Mouse (Mus musculus): ENCODE data around the gene Taf15. TPM values are rescaled to one million over a fixed set of nuclear protein-coding genes. Genes with fewer than 3 reads are reported as not detected.

Gene Taf15
- polyA plus RNA-seq, 1 experiment: 44.6 TPM

DNA sequence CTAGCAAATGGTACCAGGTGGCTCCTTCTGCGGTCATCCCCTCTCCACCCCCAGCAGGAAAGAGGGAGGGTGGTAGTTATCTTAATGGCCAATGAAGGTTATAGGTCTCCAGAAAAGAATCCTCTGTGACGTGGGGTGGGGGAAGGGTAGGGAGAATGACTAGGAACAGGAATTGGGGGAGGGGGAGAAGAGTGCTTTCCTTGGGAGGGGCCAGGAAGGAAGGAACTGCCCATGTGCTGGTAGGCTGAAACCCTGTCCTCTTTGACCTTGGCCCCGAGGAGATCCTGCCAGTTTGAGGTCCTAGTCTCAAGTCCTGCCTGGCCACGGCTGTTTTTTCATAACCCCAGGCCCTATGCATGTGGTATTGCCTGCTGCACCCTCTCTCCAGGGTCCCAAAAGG is 23.6 kb upstream of the Taf15 start:
- H3K79me3 ChIP-seq (ENCODE audit: low read depth): no peaks in the 10 kb centered on the region
- H3K36me3 ChIP-seq (ENCODE audit: control insufficient read depth, insufficient read depth): no peaks in the 10 kb centered on the region
- H3K4me3 ChIP-seq (ENCODE audit: insufficient read depth, poor library complexity, severe bottlenecking): no peak overlapping the region
- TF ChIP-seq MYOD1 (IDR thresholded peaks at IDR 0.05; ENCODE audit: control insufficient read depth, insufficient read length, low read depth) (no peak), FOSL1 (IDR thresholded peaks at IDR 0.05; ENCODE audit: insufficient read depth, low read length, poor library complexity, severe bottlenecking) (no peak), MYOG (IDR thresholded peaks at IDR 0.05; ENCODE audit: control insufficient read depth, extremely low read depth, insufficient read length) (no peak), MAX (IDR thresholded peaks at IDR 0.05) (no peak), CTCF (IDR thresholded peaks at IDR 0.05; ENCODE audit: control insufficient read depth, insufficient read depth, insufficient read length) (no peak), USF1 (IDR thresholded peaks at IDR 0.05; ENCODE audit: low read depth) (no peak)
- H3K79me2 ChIP-seq (ENCODE audit: control insufficient read depth, insufficient read depth): no peaks in the 10 kb centered on the region
- no peak overlapping the region for H3ac ChIP-seq (ENCODE audit: control insufficient read depth, insufficient read length, low read depth)
- H3K27me3 ChIP-seq (ENCODE audit: control insufficient read depth, insufficient read depth, insufficient read length): no peaks in the 10 kb centered on the region

- Histone ChIP-seq H3K36me3 (ENCODE audit: control insufficient read depth, insufficient read depth) (no peaks in the 10 kb centered on the region), H3K79me3 (ENCODE audit: low read depth) (no peaks in the 10 kb centered on the region), H3K27me3 (ENCODE audit: control insufficient read depth, insufficient read depth, insufficient read length) (no peaks in the 10 kb centered on the region), H3K79me2 (ENCODE audit: control insufficient read depth, insufficient read depth) (no peaks in the 10 kb centered on the region), H3K4me3 (ENCODE audit: insufficient read depth, poor library complexity, severe bottlenecking) (no peak overlapping the region), H3ac (ENCODE audit: control insufficient read depth, insufficient read length, low read depth) (no peak overlapping the region)
- TF ChIP-seq CEBPB (IDR thresholded peaks at IDR 0.05; ENCODE audit: low read depth) (no peak), FOSL1 (IDR thresholded peaks at IDR 0.05; ENCODE audit: insufficient read depth, low read length, poor library complexity, severe bottlenecking) (no peak), USF1 (IDR thresholded peaks at IDR 0.05; ENCODE audit: low read depth) (no peak), CTCF (IDR thresholded peaks at IDR 0.05; ENCODE audit: control insufficient read depth, insufficient read depth, insufficient read length) (no peak), MAX (IDR thresholded peaks at IDR 0.05) (no peak), MYOD1 (IDR thresholded peaks at IDR 0.05; ENCODE audit: control insufficient read depth, insufficient read length, low read depth) (no peak), MYOG (IDR thresholded peaks at IDR 0.05; ENCODE audit: control insufficient read depth, extremely low read depth, insufficient read length) (no peak)
Observed at GRCm38 (mm10) chr11:83450550-83450949, 22.3 kb upstream of the Taf15 start.

GRCm38 (mm10) chr11:83451281-83451680 is 21.6 kb upstream of the Taf15 start:
- no peak for TF ChIP-seq MAX (IDR thresholded peaks at IDR 0.05)
- no peak for TF ChIP-seq MYOG (IDR thresholded peaks at IDR 0.05; ENCODE audit: control insufficient read depth, extremely low read depth, insufficient read length)
- no peak for TF ChIP-seq USF1 (IDR thresholded peaks at IDR 0.05; ENCODE audit: low read depth)
- TF ChIP-seq CEBPB (IDR thresholded peaks at IDR 0.05; ENCODE audit: low read depth): no peak
- no peak for TF ChIP-seq MYOD1 (IDR thresholded peaks at IDR 0.05; ENCODE audit: control insufficient read depth, insufficient read length, low read depth)
- no peak for TF ChIP-seq CTCF (IDR thresholded peaks at IDR 0.05; ENCODE audit: control insufficient read depth, insufficient read depth, insufficient read length)
- no peak for TF ChIP-seq FOSL1 (IDR thresholded peaks at IDR 0.05; ENCODE audit: insufficient read depth, low read length, poor library complexity, severe bottlenecking)
- H3K79me3 ChIP-seq (ENCODE audit: low read depth): no peaks in the 10 kb centered on the region
- no peaks in the 10 kb centered on the region for H3K79me2 ChIP-seq (ENCODE audit: control insufficient read depth, insufficient read depth)
- no peak overlapping the region for H3K4me3 ChIP-seq (ENCODE audit: insufficient read depth, poor library complexity, severe bottlenecking)
- H3K36me3 ChIP-seq (ENCODE audit: control insufficient read depth, insufficient read depth): no peaks in the 10 kb centered on the region
- no peak overlapping the region for H3ac ChIP-seq (ENCODE audit: control insufficient read depth, insufficient read length, low read depth)
- H3K27me3 ChIP-seq (ENCODE audit: control insufficient read depth, insufficient read depth, insufficient read length): no peaks in the 10 kb centered on the region

DNA sequence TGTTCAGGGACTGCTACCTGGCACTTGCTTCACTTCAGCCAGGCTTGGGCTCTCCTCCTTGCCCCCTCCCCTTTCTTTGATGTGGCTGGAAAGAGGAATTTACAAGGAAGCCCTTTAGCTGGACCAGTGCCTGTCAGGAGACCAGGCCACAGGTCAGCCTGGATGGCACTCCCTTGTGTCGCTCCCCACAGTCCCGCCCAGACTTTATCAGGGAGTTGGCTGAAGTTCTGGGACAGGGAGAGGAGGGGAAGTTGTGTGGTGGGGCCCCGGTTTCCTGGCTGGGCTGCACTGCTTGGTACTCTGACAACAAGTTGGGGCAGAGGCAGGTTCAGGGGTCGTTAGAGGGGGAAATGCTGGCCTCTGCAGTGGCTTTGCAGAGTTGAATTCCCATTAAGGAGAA is 18.3 kb upstream of the Taf15 start:
- H3K4me3 ChIP-seq (ENCODE audit: insufficient read depth, poor library complexity, severe bottlenecking): no peak overlapping the region
- H3ac ChIP-seq (ENCODE audit: control insufficient read depth, insufficient read length, low read depth): no peak overlapping the region
- no peaks in the 10 kb centered on the region for H3K27me3 ChIP-seq (ENCODE audit: control insufficient read depth, insufficient read depth, insufficient read length)
- no peaks in the 10 kb centered on the region for H3K79me3 ChIP-seq (ENCODE audit: low read depth)
- no peak for TF ChIP-seq CEBPB (IDR thresholded peaks at IDR 0.05; ENCODE audit: low read depth)
- TF ChIP-seq MYOG (IDR thresholded peaks at IDR 0.05; ENCODE audit: control insufficient read depth, extremely low read depth, insufficient read length): no peak
- TF ChIP-seq USF1 (IDR thresholded peaks at IDR 0.05; ENCODE audit: low read depth): no peak
- no peak for TF ChIP-seq FOSL1 (IDR thresholded peaks at IDR 0.05; ENCODE audit: insufficient read depth, low read length, poor library complexity, severe bottlenecking)
- H3K79me2 ChIP-seq (ENCODE audit: control insufficient read depth, insufficient read depth): no peaks in the 10 kb centered on the region
- no peaks in the 10 kb centered on the region for H3K36me3 ChIP-seq (ENCODE audit: control insufficient read depth, insufficient read depth)

DNA sequence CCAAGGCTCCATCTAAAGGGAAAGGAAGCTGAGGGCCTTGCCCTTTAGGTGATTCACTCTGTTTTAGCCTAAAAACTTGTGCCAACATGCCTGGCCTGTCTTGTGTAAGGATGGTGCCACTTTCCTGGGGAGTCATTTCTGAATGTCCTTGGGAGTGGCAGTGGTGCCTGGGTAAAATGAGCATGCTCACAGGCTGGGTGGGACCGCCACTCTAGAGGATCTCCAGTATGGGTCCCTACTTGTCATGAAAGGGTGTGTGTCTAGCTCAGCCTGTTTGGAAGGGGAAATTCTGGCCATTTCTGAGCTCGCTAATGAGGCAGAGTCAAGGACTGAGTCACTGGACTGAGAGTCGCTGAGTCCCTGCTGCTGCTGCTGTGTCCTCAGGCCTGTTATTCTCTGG is 17.3 kb upstream of the Taf15 start:
- Histone ChIP-seq H3ac (ENCODE audit: control insufficient read depth, insufficient read length, low read depth) (no peak overlapping the region), H3K79me2 (ENCODE audit: control insufficient read depth, insufficient read depth) (no peaks in the 10 kb centered on the region), H3K27me3 (ENCODE audit: control insufficient read depth, insufficient read depth, insufficient read length) (no peaks in the 10 kb centered on the region), H3K4me3 (ENCODE audit: insufficient read depth, poor library complexity, severe bottlenecking) (no peak overlapping the region), H3K79me3 (ENCODE audit: low read depth) (no peaks in the 10 kb centered on the region), H3K36me3 (ENCODE audit: control insufficient read depth, insufficient read depth) (no peaks in the 10 kb centered on the region)
- TF ChIP-seq FOSL1 (IDR thresholded peaks at IDR 0.05; ENCODE audit: insufficient read depth, low read length, poor library complexity, severe bottlenecking): no peak

DNA sequence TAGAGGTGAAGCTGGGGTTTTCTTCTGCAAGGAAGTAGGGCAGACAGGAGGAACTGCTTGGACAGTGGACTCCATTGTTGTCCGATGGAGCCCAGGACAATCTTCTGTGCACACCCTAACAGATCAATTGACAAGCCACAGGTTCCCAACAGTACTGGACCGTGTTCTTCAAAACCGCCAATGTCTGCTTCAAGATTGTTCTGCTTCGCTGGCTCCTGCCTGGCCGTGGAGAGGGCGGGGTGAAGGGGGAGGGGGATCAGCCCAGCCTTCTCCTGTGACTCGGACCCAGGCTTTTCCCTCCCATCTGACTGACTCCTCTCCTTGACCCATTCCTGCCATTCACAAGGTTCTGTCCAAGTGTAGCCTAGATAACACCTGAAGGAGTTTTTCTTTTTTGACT is 15.6 kb upstream of the Taf15 start:
- Histone ChIP-seq H3K79me2 (ENCODE audit: control insufficient read depth, insufficient read depth) (no peaks in the 10 kb centered on the region), H3K27me3 (ENCODE audit: control insufficient read depth, insufficient read depth, insufficient read length) (no peaks in the 10 kb centered on the region), H3ac (ENCODE audit: control insufficient read depth, insufficient read length, low read depth) (no peak overlapping the region), H3K36me3 (ENCODE audit: control insufficient read depth, insufficient read depth) (no peaks in the 10 kb centered on the region), H3K4me3 (ENCODE audit: insufficient read depth, poor library complexity, severe bottlenecking) (no peak overlapping the region), H3K79me3 (ENCODE audit: low read depth) (no peaks in the 10 kb centered on the region)
- TF ChIP-seq MAX (IDR thresholded peaks at IDR 0.05) (no peak), MYOD1 (IDR thresholded peaks at IDR 0.05; ENCODE audit: control insufficient read depth, insufficient read length, low read depth) (no peak), MYOG (IDR thresholded peaks at IDR 0.05; ENCODE audit: control insufficient read depth, extremely low read depth, insufficient read length) (no peak), CEBPB (IDR thresholded peaks at IDR 0.05; ENCODE audit: low read depth) (no peak), USF1 (IDR thresholded peaks at IDR 0.05; ENCODE audit: low read depth) (no peak), CTCF (IDR thresholded peaks at IDR 0.05; ENCODE audit: control insufficient read depth, insufficient read depth, insufficient read length) (no peak), FOSL1 (IDR thresholded peaks at IDR 0.05; ENCODE audit: insufficient read depth, low read length, poor library complexity, severe bottlenecking) (no peak)
